Comparison of ENCODE assay signal across 8 mouse cellular contexts in genomic region chr2:15049117-15049873, GRCm38 (mm10). TPM values are rescaled to one million over a fixed set of nuclear protein-coding genes. Genes with fewer than 3 reads are reported as not detected.
DNase-seq lines count a peak whose midpoint lies in the region; ATAC-seq and TF ChIP-seq lines count a peak whose summit lies in the region.

Gene Arl5b, plus strand, starts transcription at chr2:15049395.

- H3K27me3 ChIP-seq in hindbrain, embryonic 11.5 days (ENCODE audit: control insufficient read depth, insufficient read depth, low read length) = no peaks in the 10 kb centered on the region
- H3K27me3 ChIP-seq in lung, postnatal 0 days (replicated peaks; ENCODE audit: insufficient read depth, low read length) = no peaks in the 10 kb centered on the region

- no peaks in the 10 kb centered on the region for H3K9me3 ChIP-seq in hindbrain, embryonic 11.5 days (ENCODE audit: control insufficient read depth, low read length)
- H3K9me3 ChIP-seq in lung, postnatal 0 days (ENCODE audit: low read length) = no peaks in the 10 kb centered on the region

- H3K27ac ChIP-seq in hindbrain, embryonic 11.5 days (ENCODE audit: low read depth, low read length) = no peak within 1 kb of the TSS; the same call in 1 of the 2 replicates
- peak within 1 kb of the TSS; percentile 77 for H3K27ac ChIP-seq in lung, postnatal 0 days (ENCODE audit: low read length)

- peak within 1 kb of the TSS; percentile 49 for H3K4me2 ChIP-seq in hindbrain, embryonic 11.5 days (replicated peaks; ENCODE audit: low read depth, low read length)
- peak within 1 kb of the TSS; percentile 59 for H3K4me2 ChIP-seq in lung, postnatal 0 days (replicated peaks; ENCODE audit: low read depth, low read length)

- H3K9ac ChIP-seq in hindbrain, embryonic 11.5 days (ENCODE audit: low read depth, low read length) = peak within 1 kb of the TSS; percentile 62
- H3K9ac ChIP-seq in lung, postnatal 0 days (replicated peaks; ENCODE audit: low read depth) = peak within 1 kb of the TSS; percentile 62

- DNase-seq in NIH3T3 (ENCODE audit: low read depth) = peak; percentile 96
- peak; percentile 98 to 99 for DNase-seq in cerebellum, postnatal 10 days
- peak; percentile 92 to 97 for DNase-seq in frontal cortex, adult 2 months (ENCODE audit: extremely low spot score in 1 of 2, low spot score in 1 of 2)
- peak; percentile 89 for DNase-seq in hindbrain, embryonic 11.5 days (ENCODE audit: low spot score)
- DNase-seq in layer of hippocampus, postnatal 10 days (ENCODE audit: low spot score in 2 of 2) = peak; percentile 93 to 96
- peak; percentile 97 for DNase-seq in lung, postnatal 0 days (ENCODE audit: low spot score)
- peak; percentile 79 for DNase-seq in ovary, postnatal 10 days (ENCODE audit: low spot score)
- peak; percentile 94 for DNase-seq in thymus, postnatal 0 days (ENCODE audit: low spot score)

- ATAC-seq in hindbrain, embryonic 11.5 days (ENCODE audit: low FRiP score) = peak; percentile 97
- peak; percentile 100 for ATAC-seq in lung, postnatal 0 days

- peak; percentile 76; the same call in 1 of the 2 replicates for TF ChIP-seq EP300 in lung, postnatal 0 days (IDR thresholded peaks at IDR 0.05)

- TF ChIP-seq CTCF in lung, postnatal 0 days (IDR thresholded peaks at IDR 0.05) = peak; percentile 33

- WGBS in hindbrain, embryonic 11.5 days = 9% methylated on average over 20 of the region's 20 CpGs
- WGBS in lung, postnatal 0 days = 6% methylated on average over 20 of the region's 20 CpGs

- H3K4me1 ChIP-seq in hindbrain, embryonic 11.5 days (replicated peaks; ENCODE audit: control insufficient read depth, insufficient read depth, low read length) = no peaks in the 10 kb centered on the region
- H3K4me1 ChIP-seq in lung, postnatal 0 days (ENCODE audit: insufficient read depth, low read depth, low read length) = peaks cover 6% of the 10 kb centered on the region; the same call in 1 of the 2 replicates

- H3K36me3 ChIP-seq in hindbrain, embryonic 11.5 days (ENCODE audit: control insufficient read depth, insufficient read depth, low read length) = no peaks in the 10 kb centered on the region
- H3K36me3 ChIP-seq in lung, postnatal 0 days (ENCODE audit: insufficient read depth, low read length) = no peaks in the 10 kb centered on the region

- H3K4me3 ChIP-seq in hindbrain, embryonic 11.5 days (ENCODE audit: low read depth, low read length) = peak within 1 kb of the TSS; percentile 59
- peak within 1 kb of the TSS; percentile 65 for H3K4me3 ChIP-seq in lung, postnatal 0 days (ENCODE audit: low read depth, low read length)

RNA-seq across cellular contexts. Expression of gene Arl5b, which starts in this region (rescaled TPM):
- 20.1 and 22.6 TPM in 2 replicates for polyA plus RNA-seq in frontal cortex, adult 2 months (2012; rRNA removed)
- polyA plus RNA-seq in hindbrain, embryonic 11.5 days (2014; fragmentation: Nextera tagmentation; extraction: Ambion mirVana) = 68.4 and 86.1 TPM in 2 replicates
- total RNA-seq in layer of hippocampus, postnatal 10 days (2021) = 10 to 100 TPM; 44.3 to 50.4 TPM
- 24.0 and 26.6 TPM in 2 replicates for polyA plus RNA-seq in lung, postnatal 0 days (2015; fragmentation: Nextera tagmentation; extraction: Ambion mirVana)
- 20.1 and 25.8 TPM in 2 replicates for polyA plus RNA-seq in thymus, postnatal 0 days (2015; fragmentation: Nextera tagmentation; extraction: Ambion mirVana)
